In genomic region chr15:97318365-97319001, GRCm38 (mm10) we compare ENCODE assay signal across 18 mouse cellular contexts.
DNase-seq lines count a peak whose midpoint lies in the region; ATAC-seq and TF ChIP-seq lines count a peak whose summit lies in the region.
"Had no signal": no experiment of that assay in that cellular context is flagged by ENCODE, and none has a peak within 500 bp of the region (broad histone marks: within the 10 kb centered on the region; RNA-seq: fewer than 3 reads in every experiment).

No protein-coding gene starts in this region.

- no peak overlapping the region for H3K4me3 ChIP-seq in hindbrain, postnatal 0 days (ENCODE audit: low read length)
- no peak overlapping the region for H3K4me3 ChIP-seq in hindbrain, embryonic 11.5 days (ENCODE audit: low read depth, low read length)
- no peak overlapping the region for H3K4me3 ChIP-seq in midbrain, embryonic 14.5 days (replicated peaks; ENCODE audit: low read depth, low read length)
- H3K4me3 ChIP-seq in midbrain, embryonic 13.5 days (replicated peaks): no peak overlapping the region
- H3K4me3 ChIP-seq: limb, embryonic 15.5 days; neural tube, embryonic 13.5 days had no signal

- no peak for TF ChIP-seq CTCF in hindbrain, postnatal 0 days (IDR thresholded peaks at IDR 0.05; ENCODE audit: low read depth)

- no peak overlapping the region for H3K27ac ChIP-seq in hindbrain, postnatal 0 days
- H3K27ac ChIP-seq in hindbrain, embryonic 11.5 days (ENCODE audit: low read depth, low read length): no peak overlapping the region
- peak overlapping the region; percentile 46; the same call in 1 of the 2 replicates for H3K27ac ChIP-seq in midbrain, embryonic 14.5 days (replicated peaks; ENCODE audit: low read depth, low read length)
- H3K27ac ChIP-seq in midbrain, embryonic 13.5 days: no peak overlapping the region
- H3K27ac ChIP-seq: limb, embryonic 15.5 days; macrophage; neural tube, embryonic 13.5 days had no signal

- WGBS in hindbrain, postnatal 0 days: 59% methylated on average over 21 of the region's 21 CpGs
- WGBS in hindbrain, embryonic 11.5 days: 87% methylated on average over 21 of the region's 21 CpGs
- 76% methylated on average over 21 of the region's 21 CpGs for WGBS in midbrain, embryonic 14.5 days
- WGBS in midbrain, embryonic 13.5 days: 78% methylated on average over 21 of the region's 21 CpGs

- DNase-seq in adrenal gland, adult 2 months: peak; percentile 36
- DNase-seq in adrenal gland, postnatal 25 days: no peak
- peak; percentile 22 for DNase-seq in hindbrain, postnatal 0 days (ENCODE audit: low spot score)
- DNase-seq in hindbrain, embryonic 11.5 days (ENCODE audit: low spot score): no peak
- peak; percentile 49 for DNase-seq in midbrain, embryonic 14.5 days
- DNase-seq in kidney, adult 11 months: no peak
- DNase-seq in gastrocnemius, postnatal 25 days: no peak
- DNase-seq: cerebellum, adult 9-11 months; embryo, embryonic 11 days; gastrocnemius, postnatal 14 days; kidney, adult 8-10 months; kidney, postnatal 36 days; lung, embryonic 14.5 days had no signal

- H3K4me2 ChIP-seq in hindbrain, postnatal 0 days (ENCODE audit: low read depth, low read length): no peak overlapping the region
- H3K4me2 ChIP-seq in hindbrain, embryonic 11.5 days (replicated peaks; ENCODE audit: low read depth, low read length): no peak overlapping the region
- H3K4me2 ChIP-seq in midbrain, embryonic 14.5 days (ENCODE audit: low read length): peak overlapping the region; percentile 3; the same call in 1 of the 2 replicates
- no peak overlapping the region for H3K4me2 ChIP-seq in midbrain, embryonic 13.5 days (replicated peaks)
- H3K4me2 ChIP-seq: limb, embryonic 15.5 days; lung, embryonic 14.5 days; neural tube, embryonic 13.5 days had no signal

- peaks cover 10% of the 10 kb centered on the region for H3K4me1 ChIP-seq in hindbrain, postnatal 0 days (ENCODE audit: insufficient read depth, low read length)
- H3K4me1 ChIP-seq in hindbrain, embryonic 11.5 days (replicated peaks; ENCODE audit: control insufficient read depth, insufficient read depth, low read length): no peaks in the 10 kb centered on the region
- peaks cover 17% of the 10 kb centered on the region; the same call in 1 of the 2 replicates for H3K4me1 ChIP-seq in midbrain, embryonic 14.5 days (ENCODE audit: control insufficient read depth, insufficient read depth, low read length)
- peaks cover 22% of the 10 kb centered on the region for H3K4me1 ChIP-seq in midbrain, embryonic 13.5 days (replicated peaks)

- no peaks in the 10 kb centered on the region for H3K9me3 ChIP-seq in hindbrain, postnatal 0 days (ENCODE audit: low read length)
- H3K9me3 ChIP-seq in hindbrain, embryonic 11.5 days (ENCODE audit: control insufficient read depth, low read length): no peaks in the 10 kb centered on the region
- no peaks in the 10 kb centered on the region for H3K9me3 ChIP-seq in midbrain, embryonic 14.5 days (ENCODE audit: control insufficient read depth, low read length)
- H3K9me3 ChIP-seq in midbrain, embryonic 13.5 days: 0 out of 2 replicates have a peak, but pooled peaks cover 5% of the 10 kb centered on the region
- H3K9me3 ChIP-seq: limb, embryonic 15.5 days had no signal

- peak; percentile 47; the same call in 1 of the 2 replicates for ATAC-seq in hindbrain, postnatal 0 days
- ATAC-seq in hindbrain, embryonic 11.5 days (ENCODE audit: low FRiP score): no peak
- ATAC-seq in midbrain, embryonic 14.5 days (ENCODE audit: low FRiP score, low TSS enrichment): no peak
- ATAC-seq in midbrain, embryonic 13.5 days: no peak

- no peaks in the 10 kb centered on the region for H3K27me3 ChIP-seq in hindbrain, postnatal 0 days (ENCODE audit: insufficient read depth, low read length)
- no peaks in the 10 kb centered on the region for H3K27me3 ChIP-seq in hindbrain, embryonic 11.5 days (ENCODE audit: control insufficient read depth, insufficient read depth, low read length)
- H3K27me3 ChIP-seq in midbrain, embryonic 14.5 days (ENCODE audit: control insufficient read depth, insufficient read depth, low read length): no peaks in the 10 kb centered on the region
- H3K27me3 ChIP-seq in midbrain, embryonic 13.5 days: no peaks in the 10 kb centered on the region
- H3K27me3 ChIP-seq: CH12.LX; limb, embryonic 15.5 days; neural tube, embryonic 13.5 days had no signal

- H3K36me3 ChIP-seq in hindbrain, postnatal 0 days (ENCODE audit: insufficient read depth, low read length): no peaks in the 10 kb centered on the region
- H3K36me3 ChIP-seq in hindbrain, embryonic 11.5 days (ENCODE audit: control insufficient read depth, insufficient read depth, low read length): no peaks in the 10 kb centered on the region
- no peaks in the 10 kb centered on the region for H3K36me3 ChIP-seq in midbrain, embryonic 14.5 days (ENCODE audit: control insufficient read depth, insufficient read depth, low read length)
- no peaks in the 10 kb centered on the region for H3K36me3 ChIP-seq in midbrain, embryonic 13.5 days
- H3K36me3 ChIP-seq: limb, embryonic 15.5 days; neural tube, embryonic 13.5 days had no signal

- no peak overlapping the region for H3K9ac ChIP-seq in hindbrain, postnatal 0 days (replicated peaks; ENCODE audit: low read length)
- H3K9ac ChIP-seq in hindbrain, embryonic 11.5 days (ENCODE audit: low read depth, low read length): no peak overlapping the region
- H3K9ac ChIP-seq in midbrain, embryonic 14.5 days (replicated peaks; ENCODE audit: low read length): no peak overlapping the region
- no peak overlapping the region for H3K9ac ChIP-seq in midbrain, embryonic 13.5 days (replicated peaks)
- H3K9ac ChIP-seq: limb, embryonic 15.5 days; lung, embryonic 14.5 days; neural tube, embryonic 13.5 days had no signal

Comparison
In these comparisons a context has a peak if more than half of its experiments do, and no peak if none do; other contexts are left out.
1. DNase-seq: peak in adrenal gland, adult 2 months (single experiment), hindbrain, postnatal 0 days (single experiment) and midbrain, embryonic 14.5 days (single experiment); none in adrenal gland, postnatal 25 days (single experiment), hindbrain, embryonic 11.5 days (single experiment), kidney, adult 11 months (single experiment) and gastrocnemius, postnatal 25 days (single experiment).